Mouse (Mus musculus): ENCODE results near the gene Tmem175.

Gene Tmem175

DNA sequence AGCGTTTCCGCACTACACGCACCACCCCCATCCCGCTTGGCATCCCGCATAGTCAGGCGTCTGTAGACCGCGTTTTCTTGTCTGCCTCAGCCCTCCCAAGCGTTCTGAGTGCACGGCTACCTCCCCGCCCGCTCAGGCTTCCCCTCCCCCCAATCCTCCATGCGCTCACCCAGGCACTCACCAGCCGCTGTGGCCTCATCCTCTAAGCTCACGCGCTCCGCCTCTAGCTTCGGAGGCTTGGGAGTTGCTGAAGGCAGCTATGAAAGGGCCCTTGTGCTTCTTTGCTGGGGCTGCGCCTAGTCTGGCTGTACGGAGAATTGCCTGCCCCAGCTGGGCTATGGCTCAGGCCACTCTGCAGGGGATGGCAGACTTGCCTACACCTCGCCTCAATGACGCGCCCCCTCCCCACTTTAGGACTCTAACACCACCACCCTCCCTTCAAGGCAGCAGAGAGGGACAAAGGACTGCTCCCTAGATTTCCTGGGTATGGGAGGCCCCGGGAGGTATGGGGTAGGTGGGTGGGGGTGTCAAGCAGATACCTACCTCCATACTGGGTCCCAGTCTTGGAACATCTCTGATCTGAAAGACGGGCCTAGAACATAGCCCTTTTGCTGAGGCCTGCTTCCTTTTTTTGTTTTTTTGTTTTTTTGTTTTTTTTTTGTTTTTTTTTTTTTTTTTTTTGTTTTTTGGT lies 48.2 kb downstream of the Tmem175 start:
- peak; percentile 63 for DNase-seq (ENCODE audit: low read depth, low spot score)

DNA sequence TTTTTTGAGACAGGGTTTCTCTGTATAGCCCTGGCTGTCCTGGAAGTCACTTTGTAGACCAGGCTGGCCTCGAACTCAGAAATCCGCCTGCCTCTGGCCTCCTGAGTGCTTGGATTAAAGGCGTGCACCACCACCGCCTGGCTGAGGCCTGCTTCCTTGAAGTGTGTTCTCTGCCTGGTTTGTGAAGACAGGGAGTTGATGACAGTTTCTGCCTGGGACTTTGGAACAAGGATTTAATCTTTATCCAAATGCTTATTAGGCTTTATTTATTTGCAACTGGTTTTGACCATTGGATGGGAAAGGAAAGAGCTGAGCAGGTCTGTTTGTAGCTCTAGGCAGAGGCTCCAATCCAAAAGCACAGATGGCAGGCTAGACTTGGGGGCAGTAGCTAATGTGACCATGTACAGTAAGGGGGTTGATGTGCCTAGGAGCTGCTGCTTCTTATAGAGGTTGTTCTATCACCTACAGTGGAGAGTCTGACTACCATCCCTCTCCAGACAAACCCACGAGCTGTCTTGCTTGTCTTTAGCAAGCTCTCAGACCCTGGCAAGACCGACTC lies 48.8 kb downstream of the Tmem175 start:
- no peak for DNase-seq (ENCODE audit: low read depth, low spot score)

DNA sequence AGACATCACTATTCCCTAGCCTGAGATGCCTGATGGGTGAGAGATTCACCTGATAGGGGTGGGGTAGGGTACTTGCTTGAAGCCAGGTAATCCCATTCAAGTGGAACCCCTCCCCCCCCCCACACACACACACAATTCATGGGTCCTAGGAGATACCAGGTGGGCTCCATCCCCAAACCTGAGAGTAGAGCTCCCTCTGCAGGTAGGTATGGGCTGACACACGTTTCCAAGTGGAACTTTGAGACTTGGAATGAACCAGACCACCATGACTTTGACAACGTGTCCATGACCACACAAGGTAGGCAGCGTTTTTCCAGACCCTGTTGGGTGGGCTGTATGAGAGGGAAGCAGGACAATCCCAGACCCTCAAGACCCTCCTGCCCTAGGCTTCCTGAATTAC lies 50.3 kb downstream of the Tmem175 start:
- DNase-seq (ENCODE audit: low read depth, low spot score), result no peak

DNA sequence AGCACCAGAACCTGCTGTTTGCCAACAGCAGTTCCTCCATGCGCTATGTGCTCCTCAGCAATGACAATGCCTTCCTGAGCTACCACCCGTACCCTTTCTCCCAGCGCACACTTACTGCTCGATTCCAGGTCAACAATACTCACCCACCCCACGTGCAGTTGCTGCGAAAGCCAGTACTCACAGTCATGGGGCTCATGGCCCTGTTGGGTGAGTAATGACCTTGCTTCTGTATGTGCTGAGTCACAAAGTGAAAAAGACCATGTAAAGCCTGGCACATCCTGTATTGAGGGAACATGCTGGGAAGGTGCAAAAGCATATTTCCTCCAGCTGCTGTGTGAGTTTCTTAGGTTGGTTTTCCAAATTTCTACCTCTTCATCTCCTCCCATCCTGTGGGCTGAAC lies 51.3 kb downstream of the Tmem175 start:
- no peak for DNase-seq (ENCODE audit: low read depth, low spot score)

DNA sequence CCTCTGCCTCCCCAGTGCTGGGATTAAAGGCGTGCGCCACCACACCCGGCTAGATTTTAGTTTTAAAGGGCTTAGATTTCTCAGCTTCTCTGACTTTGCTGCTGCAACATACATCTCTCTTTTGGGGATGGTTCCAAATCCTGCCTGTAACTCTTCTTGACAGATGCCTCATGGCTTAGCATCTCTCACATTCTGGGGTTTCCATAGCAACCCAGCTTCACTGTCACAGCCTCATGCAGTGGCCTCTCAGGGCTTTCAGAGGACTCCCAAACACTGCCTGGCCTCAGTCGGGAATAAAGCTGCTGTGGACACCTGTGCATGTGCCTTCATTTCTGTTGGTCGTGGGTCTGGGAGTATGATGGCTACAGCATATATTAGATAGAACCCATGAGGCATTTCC lies 59.5 kb downstream of the Tmem175 start:
- DNase-seq (ENCODE audit: low read depth, low spot score), result no peak

DNA sequence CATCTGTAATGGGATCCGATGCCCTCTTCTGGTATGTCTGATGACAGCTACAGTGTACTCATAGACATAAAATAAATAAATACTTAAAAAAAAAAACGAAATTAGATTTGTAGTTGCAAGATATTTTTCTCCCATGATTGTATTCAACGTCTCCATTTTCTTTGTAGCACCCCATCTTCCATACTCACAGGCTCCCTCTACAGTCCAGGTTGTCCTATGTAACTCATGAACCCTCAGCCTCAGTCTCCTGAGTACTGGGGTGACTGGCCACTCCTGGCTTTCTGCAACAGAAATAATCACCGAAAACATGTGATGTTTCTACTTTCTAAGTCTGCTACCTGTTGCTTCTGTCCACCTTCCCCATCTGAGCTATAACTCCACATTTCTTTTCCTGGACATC lies 61.6 kb downstream of the Tmem175 start:
- no peak for DNase-seq (ENCODE audit: low read depth, low spot score)

DNA sequence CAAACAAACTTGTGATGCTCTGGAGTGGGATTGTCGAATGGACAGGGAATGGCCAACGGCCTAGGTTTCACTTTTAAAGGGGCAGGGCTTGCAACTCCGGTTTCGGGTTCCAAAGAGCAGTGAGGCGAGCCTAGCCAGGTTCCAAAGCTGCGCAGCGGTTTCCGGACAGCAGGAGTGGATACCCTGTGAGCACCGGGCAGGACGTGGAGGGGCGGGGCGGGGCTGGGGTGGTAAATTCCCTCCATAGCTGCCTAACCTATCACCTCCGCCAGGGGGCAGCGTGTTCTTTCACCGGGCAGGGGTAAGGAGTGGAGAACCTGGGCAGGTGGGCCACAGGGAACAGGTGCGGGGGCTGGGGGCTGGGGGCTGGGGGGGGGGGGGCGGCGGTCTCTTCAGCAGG lies 62.7 kb downstream of the Tmem175 start, which contains the start of gene Fgfrl1:
TSS of gene Fgfrl1 (plus strand) at position 112 of the 400 bp plus-strand sequence.
- DNase-seq (ENCODE audit: low read depth, low spot score), result no peak

DNA sequence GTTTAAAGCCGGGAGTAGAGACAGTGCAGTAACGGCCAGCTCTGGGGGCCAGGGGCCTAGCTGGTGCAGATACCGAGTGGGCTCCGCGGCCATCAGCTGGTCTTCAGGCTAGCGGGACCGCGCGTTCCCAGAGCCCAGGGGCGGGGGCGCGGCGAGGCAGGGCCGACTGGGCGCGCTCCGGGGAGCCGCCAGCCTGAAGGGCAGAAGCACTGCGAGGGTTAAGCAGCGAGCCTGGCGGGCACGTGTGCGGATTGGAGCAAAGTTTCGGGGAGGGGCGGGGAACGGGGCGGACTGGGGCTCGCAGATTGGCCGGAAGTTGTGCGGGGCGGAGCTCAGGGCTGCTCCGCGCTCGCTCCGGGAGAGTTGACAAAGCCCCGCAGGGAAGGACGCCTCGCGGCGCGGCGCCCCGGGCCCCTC lies 64.3 kb downstream of the Tmem175 start:
- DNase-seq (ENCODE audit: low read depth, low spot score), result peak; percentile 88

DNA sequence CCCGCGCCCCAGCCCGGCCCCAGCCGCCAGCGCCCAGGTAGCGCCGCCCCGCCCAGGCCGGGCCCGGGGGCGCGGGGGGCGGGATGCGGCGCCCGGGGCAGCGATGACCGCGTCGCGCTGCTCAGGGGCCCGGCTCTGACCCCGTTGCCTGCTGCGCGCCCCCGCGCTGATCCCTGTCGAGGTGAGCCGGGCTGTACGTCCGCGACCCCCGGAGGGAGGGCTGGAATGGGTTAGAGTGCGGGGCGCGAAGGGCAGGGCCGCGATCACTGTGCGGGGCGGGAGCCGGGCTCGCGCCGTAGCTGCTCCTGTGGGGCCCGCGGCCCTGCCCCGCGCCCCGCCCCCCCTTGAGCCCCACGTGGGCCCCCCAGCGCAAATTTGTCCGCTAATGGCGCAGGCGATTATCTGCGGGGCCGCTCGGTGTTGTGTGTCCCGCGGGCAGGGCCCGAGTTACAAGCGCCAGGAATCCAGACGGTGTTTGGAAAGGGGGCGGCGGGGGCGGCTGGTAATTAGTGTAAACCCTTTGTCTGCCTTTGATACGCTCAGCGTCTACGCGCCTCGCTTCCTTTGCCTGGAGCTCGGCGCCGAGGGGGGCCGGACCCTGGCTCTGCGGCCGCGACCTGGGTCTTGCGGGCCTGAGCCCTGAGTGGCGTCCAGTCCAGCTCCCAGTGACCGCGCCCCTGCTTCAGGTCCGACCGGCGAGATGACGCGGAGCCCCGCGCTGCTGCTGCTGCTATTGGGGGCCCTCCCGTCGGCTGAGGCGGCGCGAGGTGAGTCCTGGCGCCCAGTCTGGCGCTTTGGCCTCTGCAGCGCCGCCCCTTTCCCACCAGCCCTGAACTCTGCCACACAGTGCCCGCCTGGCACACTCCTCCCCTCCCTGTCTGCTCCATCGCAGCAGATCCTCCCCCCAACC lies 65.0 kb downstream of the Tmem175 start:
- no peak for DNase-seq (ENCODE audit: low read depth, low spot score)

DNA sequence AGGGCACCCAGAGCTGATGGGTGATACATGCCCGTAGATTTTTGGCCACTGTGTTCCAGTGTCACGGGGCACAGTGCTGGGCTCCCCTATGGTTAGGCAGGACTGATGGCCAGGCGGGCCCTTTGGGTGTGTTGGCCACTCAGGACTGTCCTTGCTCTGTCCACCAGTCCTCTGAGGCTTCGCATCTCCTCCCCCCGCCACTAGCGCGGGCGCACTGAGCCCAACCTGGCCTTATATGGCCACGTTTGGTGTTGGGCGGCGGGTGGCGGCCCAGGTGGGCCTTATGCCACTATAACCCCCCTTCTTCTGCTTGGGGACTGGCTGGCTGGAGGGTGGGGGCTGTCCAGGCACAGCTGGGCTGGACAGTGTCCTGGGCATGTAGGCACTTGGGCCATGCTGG lies 66.3 kb downstream of the Tmem175 start:
- DNase-seq (ENCODE audit: low read depth, low spot score), result no peak

DNA sequence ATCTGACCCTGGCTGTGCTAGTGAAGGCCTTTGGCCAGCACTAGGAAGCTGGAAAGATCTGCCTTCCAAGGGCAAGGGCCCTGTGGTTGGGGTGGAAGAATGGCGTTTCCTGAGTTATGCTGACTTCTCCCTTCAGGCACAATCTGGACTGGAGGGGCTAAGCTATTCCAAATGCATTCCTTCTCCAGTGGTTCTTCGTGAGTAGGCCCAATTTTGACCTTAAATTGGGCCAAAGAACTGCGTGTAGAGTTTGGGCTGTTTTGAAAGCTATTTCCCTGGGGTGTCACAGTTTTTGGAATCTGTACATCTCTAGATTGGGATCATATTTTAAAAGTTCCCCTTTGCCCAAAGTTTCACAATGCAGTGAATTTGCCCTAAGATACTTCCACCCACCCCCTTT lies 67.0 kb downstream of the Tmem175 start:
- DNase-seq (ENCODE audit: low read depth, low spot score), result no peak

DNA sequence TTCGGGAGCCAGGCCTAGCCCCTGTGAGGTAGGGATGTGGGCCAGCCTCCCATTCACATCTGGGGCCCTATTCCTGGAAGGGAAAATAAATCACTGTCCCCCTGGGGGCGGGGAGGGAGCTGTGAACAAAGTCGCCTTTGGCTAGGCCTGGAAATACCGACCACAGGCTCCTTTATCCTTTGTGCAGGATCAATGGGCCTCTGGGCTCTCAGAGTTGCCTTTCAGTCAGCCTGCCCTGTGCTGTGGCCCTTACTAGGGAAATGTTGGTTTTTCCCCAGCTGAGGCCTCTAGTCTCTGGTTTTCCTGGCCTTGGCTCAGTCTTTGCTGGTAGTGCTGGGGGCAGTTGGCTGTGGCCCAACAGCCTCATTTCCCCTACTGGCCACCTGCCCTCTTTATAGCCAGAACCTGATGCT lies 67.8 kb downstream of the Tmem175 start:
- peak; percentile 54 for DNase-seq (ENCODE audit: low read depth, low spot score)
